Mouse (Mus musculus) liver, embryonic 14.5 days (tissue): ENCODE measurements around the gene Paqr3.

ENCODE experiments used
- CTCF ChIP-seq: IDR thresholded peaks from 2 replicates; pipeline ENCODE4 v1.5.1; 2016; ENCODE audit warnings: antibody characterized with exemption, low read depth, control low read depth
- EP300 ChIP-seq: IDR thresholded peaks from 2 replicates; pipeline ENCODE4 v1.6.1; 2016; ENCODE audit warnings: antibody characterized with exemption, low read depth

DNA sequence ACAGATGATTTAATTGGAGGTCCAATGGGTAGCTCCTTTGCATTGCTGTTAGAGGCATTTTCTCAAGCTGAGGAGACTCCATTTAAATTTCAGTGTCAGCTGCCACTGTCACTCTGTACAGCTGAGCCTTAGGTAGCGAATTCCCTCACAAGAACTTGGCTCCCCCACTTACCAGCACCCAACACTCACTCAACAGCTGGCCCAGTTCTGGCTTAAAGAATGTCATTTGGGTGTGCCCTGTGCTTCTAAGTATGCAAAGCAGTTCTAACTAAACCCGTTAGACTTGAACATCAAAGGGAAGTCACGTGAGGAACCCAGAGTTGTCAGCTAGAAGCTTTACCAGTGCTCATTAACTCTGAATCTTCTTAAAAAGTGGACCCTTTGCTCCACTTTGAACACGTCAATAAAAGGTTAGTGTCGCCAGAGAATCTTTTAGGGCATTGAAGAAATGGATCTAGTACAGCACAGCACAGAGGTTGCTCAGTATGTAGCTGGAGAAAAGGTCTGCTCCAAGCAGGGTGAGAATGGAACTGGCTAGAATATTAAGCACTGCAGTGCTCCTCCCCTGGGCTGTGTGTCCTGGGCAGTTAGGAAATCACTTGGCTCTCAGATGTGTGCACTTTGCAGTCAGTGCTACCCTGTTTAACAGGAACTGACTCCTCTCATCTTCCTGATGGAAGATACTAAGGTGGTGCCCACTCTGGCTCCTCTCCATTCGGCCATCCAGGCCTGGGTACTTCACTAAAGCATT is 21.2 kb downstream of the Paqr3 start:
- TF ChIP-seq EP300, result no peak
- TF ChIP-seq CTCF, result no peak
